Mouse (Mus musculus) hindbrain, embryonic 11.5 days (tissue): ENCODE results near the gene Wipf1. TPM values are rescaled to one million over a fixed set of nuclear protein-coding genes. Genes with fewer than 3 reads are reported as not detected.

Experiments used
- ATAC-seq: fragments of 200-750 bp; cut with Nextera tagmentation; 2 replicates; pipeline ENCODE4 v1.8.0; 2017; ENCODE audit warnings: mild to moderate bottlenecking, moderate TSS enrichment, moderate library complexity; ENCODE audit not compliant: low FRiP score
- DNase-seq: peaks from one replicate; pipeline ENCODE4 v3.0.0-alpha.2; 2015; ENCODE audit warnings: low spot score
- H3K27ac ChIP-seq: fragments of 300-500 bp; sonication (generic); 2 replicates; pipeline ENCODE4 v1.5.1; 2014; ENCODE audit warnings: mild to moderate bottlenecking, low read depth, low read length
- H3K27me3 ChIP-seq: fragments of 300-500 bp; sonication (generic); 2 replicates; pipeline ENCODE4 v1.6.1; 2014; ENCODE audit warnings: mild to moderate bottlenecking, low read length, moderate library complexity, mixed read lengths; ENCODE audit not compliant: control insufficient read depth, insufficient read depth
- H3K36me3 ChIP-seq: fragments of 300-500 bp; sonication (generic); 2 replicates; pipeline ENCODE4 v1.6.1; 2014; ENCODE audit warnings: mild to moderate bottlenecking, low read length, moderate library complexity, mixed read lengths; ENCODE audit not compliant: control insufficient read depth, insufficient read depth
- H3K4me1 ChIP-seq: fragments of 300-500 bp; sonication (generic); replicated peaks from 2 replicates; pipeline ENCODE4 v1.6.1; 2014; ENCODE audit warnings: low read length, mixed read lengths; ENCODE audit not compliant: control insufficient read depth, insufficient read depth
- H3K4me2 ChIP-seq: fragments of 300-500 bp; sonication (generic); replicated peaks from 2 replicates; pipeline ENCODE4 v1.6.1; 2014; ENCODE audit warnings: mild to moderate bottlenecking, low read depth, low read length
- H3K4me3 ChIP-seq: fragments of 300-500 bp; sonication (generic); 2 replicates; pipeline ENCODE4 v1.5.1; 2014; ENCODE audit warnings: low read depth, low read length
- H3K9ac ChIP-seq: fragments of 300-500 bp; sonication (generic); 2 replicates; pipeline ENCODE4 v1.6.1; 2014; ENCODE audit warnings: low read depth, low read length
- H3K9me3 ChIP-seq: fragments of 300-500 bp; sonication (generic); 2 replicates; pipeline ENCODE4 v1.6.1; 2016; ENCODE audit warnings: low read length; ENCODE audit not compliant: control insufficient read depth
- WGBS: fragments of 180-500 bp; shearing (Covaris S2); extraction: QIAGEN DNeasy Blood & Tissue Kit; methylation state at CpG from one replicate; pipeline ENCODE4 v1.1.7; 2014; 5-methylcytosine and 5-hydroxymethylcytosine counted together
- polyA plus RNA-seq: library from polyadenylated mRNA; unstranded; fragments of >200 nt; fragmentation: Nextera tagmentation; extraction: Ambion mirVana; gene quantifications from 2 replicates; pipeline ENCODE4 v1.2.1, GENCODE M21; 2014

The Wipf1 gene
- polyA plus RNA-seq, 1 experiment from 2014 or later, result 9.7 TPM

- no peak for DNase-seq
- no peak overlapping the region for H3K4me3 ChIP-seq
- no peaks in the 10 kb centered on the region for H3K9me3 ChIP-seq
- no peak overlapping the region for H3K4me2 ChIP-seq
- no peak overlapping the region for H3K9ac ChIP-seq
- ATAC-seq, result no peak
- no peaks in the 10 kb centered on the region for H3K27me3 ChIP-seq
- no peaks in the 10 kb centered on the region for H3K36me3 ChIP-seq
- no peak overlapping the region for H3K27ac ChIP-seq
- WGBS, result 91% methylated on average over 12 of the region's 12 CpGs
- H3K4me1 ChIP-seq, result no peaks in the 10 kb centered on the region
Measured at GRCm38 (mm10) chr2:73462757-73463339, 66.7 kb downstream of the Wipf1 start.

GRCm38 (mm10) chr2:73462265-73462664, 67.3 kb downstream of the Wipf1 start:
- no peak overlapping the region for H3K4me2 ChIP-seq
- H3K4me1 ChIP-seq, result no peaks in the 10 kb centered on the region
- ATAC-seq (no peak), DNase-seq (no peak)
- no peak overlapping the region for H3K9ac ChIP-seq
- H3K27ac ChIP-seq, result no peak overlapping the region
- no peak overlapping the region for H3K4me3 ChIP-seq
- 75% methylated on average over 2 of the region's 2 CpGs for WGBS
- no peaks in the 10 kb centered on the region for H3K36me3 ChIP-seq
- H3K9me3 ChIP-seq, result no peaks in the 10 kb centered on the region
- H3K27me3 ChIP-seq, result no peaks in the 10 kb centered on the region

- Histone ChIP-seq H3K27me3 (no peaks in the 10 kb centered on the region; the same call in 1 of the 2 replicates), H3K4me2 (no peak overlapping the region), H3K36me3 (no peaks in the 10 kb centered on the region), H3K9ac (no peak overlapping the region), H3K27ac (no peak overlapping the region), H3K4me1 (no peaks in the 10 kb centered on the region), H3K9me3 (no peaks in the 10 kb centered on the region), H3K4me3 (no peak overlapping the region)
- WGBS, result 59% methylated on average over 3 of the region's 3 CpGs
- ATAC-seq (no peak), DNase-seq (no peak)
Measured at GRCm38 (mm10) chr2:73460168-73460567, 69.4 kb downstream of the Wipf1 start.

GRCm38 (mm10) chr2:73459607-73460153, 69.9 kb downstream of the Wipf1 start:
- Histone ChIP-seq H3K4me3 (no peak overlapping the region), H3K4me2 (no peak overlapping the region), H3K4me1 (no peaks in the 10 kb centered on the region), H3K9me3 (no peaks in the 10 kb centered on the region), H3K9ac (no peak overlapping the region), H3K27me3 (no peaks in the 10 kb centered on the region; the same call in 1 of the 2 replicates), H3K27ac (no peak overlapping the region), H3K36me3 (no peaks in the 10 kb centered on the region)
- WGBS, result 83% methylated on average over 4 of the region's 4 CpGs
- no peak for DNase-seq
- no peak for ATAC-seq

DNA sequence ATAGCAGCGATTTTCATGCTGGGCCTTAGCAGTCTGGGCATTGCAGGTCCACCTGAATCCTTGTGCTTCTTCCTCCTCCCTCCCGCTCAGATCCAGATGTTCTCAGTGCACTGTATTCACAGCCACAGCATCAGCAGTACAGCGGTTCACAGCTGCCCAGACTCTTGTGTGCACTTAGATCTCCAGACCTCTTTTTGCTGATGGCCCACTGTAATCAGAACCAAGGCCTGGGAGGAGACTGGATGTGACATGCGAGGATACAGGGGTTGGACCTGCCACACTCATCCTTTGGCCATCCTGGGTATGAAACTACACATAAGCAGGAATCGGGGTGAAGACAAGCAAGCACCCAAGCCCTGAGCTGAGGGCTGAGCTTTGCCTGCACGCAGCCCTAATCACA, 72.6 kb downstream of the Wipf1 start:
- no peaks in the 10 kb centered on the region for H3K36me3 ChIP-seq
- no peak for DNase-seq
- no peak overlapping the region for H3K9ac ChIP-seq
- no peaks in the 10 kb centered on the region for H3K9me3 ChIP-seq
- no peak overlapping the region for H3K4me3 ChIP-seq
- no peaks in the 10 kb centered on the region; the same call in 1 of the 2 replicates for H3K27me3 ChIP-seq
- no peaks in the 10 kb centered on the region for H3K4me1 ChIP-seq
- no peak overlapping the region for H3K4me2 ChIP-seq
- no peak overlapping the region for H3K27ac ChIP-seq
- 91% methylated on average over 6 of the region's 6 CpGs for WGBS
- no peak for ATAC-seq

DNA sequence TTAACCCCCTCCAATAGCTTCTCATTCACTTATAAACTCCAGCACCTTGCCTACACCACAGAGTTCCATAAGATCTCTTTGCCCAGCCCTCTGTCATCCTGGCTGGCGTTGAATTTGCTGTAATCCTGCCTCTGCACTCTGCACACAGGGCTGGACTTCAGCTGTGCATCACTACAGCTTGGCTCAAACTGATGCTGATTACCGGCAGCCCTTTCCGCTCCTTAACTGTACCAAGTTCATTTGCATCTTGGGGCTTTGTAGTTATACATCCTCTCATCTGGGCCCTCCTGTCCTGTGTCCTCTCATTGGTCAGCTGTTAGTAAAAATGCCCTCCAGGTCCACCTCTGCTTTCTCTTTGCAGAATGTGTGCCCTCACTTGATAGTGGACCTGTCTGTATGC, 73.4 kb downstream of the Wipf1 start:
- Histone ChIP-seq H3K36me3 (no peaks in the 10 kb centered on the region), H3K4me2 (no peak overlapping the region), H3K27ac (no peak overlapping the region), H3K9me3 (no peaks in the 10 kb centered on the region), H3K9ac (no peak overlapping the region), H3K27me3 (no peaks in the 10 kb centered on the region; the same call in 1 of the 2 replicates), H3K4me3 (no peak overlapping the region), H3K4me1 (no peaks in the 10 kb centered on the region)
- DNase-seq, result no peak
- 92% methylated on average over 3 of the region's 3 CpGs for WGBS
- no peak for ATAC-seq

DNA sequence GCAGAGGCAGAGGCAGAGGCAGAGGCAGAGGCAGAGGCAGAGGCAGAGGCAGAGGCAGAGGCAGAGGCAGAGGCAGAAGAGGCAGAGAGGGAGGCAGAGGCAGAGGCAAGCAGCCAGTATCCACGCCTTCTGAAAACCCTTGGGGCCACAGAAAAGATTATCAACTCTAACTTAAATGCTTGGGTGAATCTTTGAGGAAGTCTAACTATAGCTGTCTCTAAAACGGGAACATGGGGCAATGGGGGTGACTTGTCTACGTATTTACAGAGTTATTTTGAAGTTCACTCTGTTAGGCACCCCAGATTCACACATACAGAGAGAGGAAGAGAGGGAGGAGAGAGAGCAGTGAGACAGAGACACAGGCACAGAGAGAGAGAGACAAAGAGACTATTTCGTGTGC, 74.0 kb downstream of the Wipf1 start:
- Histone ChIP-seq H3K4me2 (no peak overlapping the region), H3K9ac (no peak overlapping the region), H3K4me1 (no peaks in the 10 kb centered on the region), H3K36me3 (no peaks in the 10 kb centered on the region), H3K9me3 (no peaks in the 10 kb centered on the region), H3K4me3 (no peak overlapping the region), H3K27ac (no peak overlapping the region), H3K27me3 (no peaks in the 10 kb centered on the region; the same call in 1 of the 2 replicates)
- 92% methylated on average over 4 of the region's 4 CpGs for WGBS
- ATAC-seq (no peak), DNase-seq (no peak)

- Histone ChIP-seq H3K27ac (no peak overlapping the region), H3K27me3 (no peaks in the 10 kb centered on the region; the same call in 1 of the 2 replicates), H3K9ac (no peak overlapping the region), H3K4me3 (no peak overlapping the region), H3K36me3 (no peaks in the 10 kb centered on the region), H3K4me2 (no peak overlapping the region), H3K9me3 (no peaks in the 10 kb centered on the region), H3K4me1 (0 out of 2 replicates have a peak, but pooled peaks cover 2% of the 10 kb centered on the region)
- DNase-seq, result no peak
- no peak for ATAC-seq
- WGBS, result 94% methylated on average over 13 of the region's 13 CpGs
Measured at GRCm38 (mm10) chr2:73454682-73455081, 74.9 kb downstream of the Wipf1 start.

- no peak overlapping the region for H3K27ac ChIP-seq
- DNase-seq (no peak), ATAC-seq (no peak)
- H3K27me3 ChIP-seq, result no peaks in the 10 kb centered on the region; the same call in 1 of the 2 replicates
- H3K4me1 ChIP-seq, result 0 out of 2 replicates have a peak, but pooled peaks cover 2% of the 10 kb centered on the region
- 89% methylated on average over 4 of the region's 4 CpGs for WGBS
- H3K9me3 ChIP-seq, result no peaks in the 10 kb centered on the region
- no peak overlapping the region for H3K4me2 ChIP-seq
- H3K4me3 ChIP-seq, result no peak overlapping the region
- H3K36me3 ChIP-seq, result no peaks in the 10 kb centered on the region
- H3K9ac ChIP-seq, result no peak overlapping the region
Measured at GRCm38 (mm10) chr2:73454186-73454585, 75.3 kb downstream of the Wipf1 start.
